Mouse (Mus musculus): ENCODE measurements around the gene Gm17584. TPM values are rescaled to one million over a fixed set of nuclear protein-coding genes. Genes with fewer than 3 reads are reported as not detected.
"Not testable (repeated sequence)": the region's sequence is repeated elsewhere in the genome, so short reads cannot be mapped to it uniquely, and the experiment has no call there.

The Gm17584 gene
- total RNA-seq (2018; cell fraction: chromatin; rRNA removed): not detected
- not detected for total RNA-seq (2018; cell fraction: cytosol; rRNA removed)
- not detected for total RNA-seq (2018; cell fraction: nucleus; rRNA removed)
- not detected in 3 replicates for polyA plus RNA-seq (2018)

- H3K4me3 ChIP-seq (ENCODE audit: inconsistent target); H3K36me3 ChIP-seq (ENCODE audit: inconsistent target); H3K27ac ChIP-seq; H3K79me2 ChIP-seq (ENCODE audit: inconsistent target): not testable (repeated sequence)
- WGBS (ENCODE audit: missing documents): no CpG with 5 or more reads among the region's 4 CpGs
Observed at GRCm38 (mm10) chrX:124500263-124500662, at the start of gene Gm17584. Gene Gm17584 (plus strand): TSS chrX:124500563.

Other genes starting within 250 kb of the Gm17584 start
- not detected in 3 replicates for gene Gm17469, start 129.3 kb downstream of the Gm17584 start, polyA plus RNA-seq (2018)